Mouse (Mus musculus) adrenal gland, postnatal 10 days (tissue): Measurements from ENCODE around the gene Gm21983. TPM values are rescaled to one million over a fixed set of nuclear protein-coding genes. Genes with fewer than 3 reads are reported as not detected.

Experiments used
- DNase-seq: peaks from one replicate; pipeline ENCODE4 v3.0.0; 2021; ENCODE audit warnings: mixed read lengths
- total RNA-seq, 2 experiments: library from RNA; stranded (reverse); gene quantifications; 2 replicates each; pipeline ENCODE4 v1.2.3; 2021

Gene Gm21983
- total RNA-seq, 2 experiments from 2014 or later = not detected

DNA sequence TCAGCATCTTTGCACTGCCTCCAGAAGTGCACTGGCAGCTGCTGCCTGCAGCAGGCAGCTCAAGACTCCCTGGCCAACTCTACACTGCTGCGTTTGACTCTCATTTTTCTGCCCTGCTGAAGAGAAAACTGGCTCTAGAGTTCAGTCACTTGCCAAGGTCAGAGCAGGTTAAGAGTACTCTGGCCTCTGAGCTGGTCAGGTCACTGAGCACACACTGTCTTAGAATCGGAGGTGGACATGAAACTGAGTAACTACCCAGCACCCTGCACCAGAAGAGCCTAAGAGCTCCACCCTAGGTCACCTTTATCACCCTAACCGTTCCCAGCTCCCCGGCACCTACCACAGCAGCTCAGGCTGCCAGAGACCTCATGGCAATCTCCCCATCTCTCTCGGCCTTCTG, 5.1 kb upstream of the Gm21983 start:
- no peak for DNase-seq

DNA sequence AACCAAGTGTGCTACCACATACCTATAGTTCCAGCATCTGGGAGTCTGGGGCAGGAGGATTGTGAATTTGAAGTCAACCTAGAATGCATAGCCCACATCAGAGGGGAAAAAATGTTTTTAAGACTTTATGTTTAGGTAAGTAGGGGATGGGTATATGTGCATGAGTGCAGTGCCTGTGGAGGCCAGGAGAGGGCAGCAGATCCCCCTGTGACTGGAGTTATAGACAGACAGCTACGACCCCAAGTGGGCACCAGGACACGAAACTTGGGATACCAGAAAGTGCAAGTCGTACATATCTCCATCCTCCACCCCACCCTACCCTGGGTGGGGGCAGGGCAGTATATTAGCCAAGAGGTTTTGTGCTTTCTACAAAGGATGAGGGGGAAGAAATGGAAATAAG, 4.1 kb upstream of the Gm21983 start:
- peak; percentile 54 for DNase-seq

DNA sequence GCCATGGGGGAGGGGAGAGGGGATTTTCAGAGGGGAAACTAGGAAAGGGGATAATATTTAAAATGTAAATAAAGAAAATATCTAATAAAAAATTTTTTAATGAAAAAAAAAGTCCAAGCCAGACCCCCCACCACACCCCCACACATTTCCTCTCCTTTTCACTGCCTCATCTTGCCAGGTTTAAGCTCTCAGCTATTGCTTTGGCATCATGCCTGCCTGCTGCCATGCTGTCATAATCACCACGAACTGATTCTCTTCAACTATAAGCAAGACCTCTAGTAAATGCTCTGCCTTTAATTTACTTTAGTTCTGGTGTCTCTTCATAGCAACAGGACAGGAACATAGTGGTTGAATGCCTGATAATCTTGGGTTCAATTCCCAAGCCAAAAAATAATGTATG, 1.6 kb upstream of the Gm21983 start:
- DNase-seq = no peak

DNA sequence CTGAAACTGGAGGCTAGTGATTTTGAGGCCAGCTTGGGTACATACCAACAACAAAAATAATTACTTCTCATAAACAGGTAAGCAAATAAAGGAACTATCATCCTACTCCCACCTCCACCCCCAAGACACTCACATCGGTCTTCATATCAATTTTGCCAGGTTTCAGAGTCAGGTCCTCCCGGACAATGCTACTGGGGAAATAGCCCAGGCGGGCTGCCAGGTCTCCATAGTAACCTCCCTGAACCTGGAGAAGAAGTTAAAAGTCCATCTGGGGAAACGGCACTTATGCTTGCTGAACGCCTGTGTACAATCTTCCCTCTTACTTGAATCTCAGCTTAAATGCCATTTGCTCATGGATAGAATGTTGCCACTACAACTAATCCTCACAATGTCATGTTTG, 850 bp downstream of the Gm21983 start:
- DNase-seq = peak; percentile 76

DNA sequence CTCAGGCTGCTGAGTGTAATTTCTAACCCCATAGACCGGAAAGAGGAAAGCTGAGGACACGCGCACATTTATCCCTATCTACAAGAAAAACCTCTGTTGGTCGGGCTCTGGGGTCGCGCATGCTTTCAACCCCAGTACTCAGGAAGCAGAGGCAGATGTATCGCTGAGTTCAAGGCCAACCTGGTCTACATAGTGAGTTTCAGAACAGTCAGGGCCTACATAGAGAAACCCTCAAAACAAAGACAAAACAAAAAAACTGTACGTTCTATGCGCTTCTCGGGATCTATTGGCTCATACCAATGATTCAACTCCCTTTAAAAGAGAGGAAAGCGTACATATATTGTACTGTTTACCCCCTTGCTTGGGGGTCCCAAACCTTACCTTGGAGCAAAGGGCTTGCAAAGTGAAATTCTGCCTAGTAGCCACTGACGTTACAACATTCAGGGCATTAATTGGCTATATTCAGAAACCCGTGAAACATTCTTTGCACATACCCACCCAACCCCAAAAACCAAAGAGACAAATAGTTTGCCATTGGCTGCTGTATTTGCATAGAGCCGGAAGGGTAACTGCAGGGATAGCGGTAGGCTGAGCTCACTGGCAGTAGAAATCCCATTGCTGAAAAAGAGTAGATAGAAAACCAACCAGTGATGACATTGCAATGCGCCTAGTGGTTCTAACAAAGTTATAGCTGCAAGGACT, 1.5 kb downstream of the Gm21983 start:
- no peak for DNase-seq

DNA sequence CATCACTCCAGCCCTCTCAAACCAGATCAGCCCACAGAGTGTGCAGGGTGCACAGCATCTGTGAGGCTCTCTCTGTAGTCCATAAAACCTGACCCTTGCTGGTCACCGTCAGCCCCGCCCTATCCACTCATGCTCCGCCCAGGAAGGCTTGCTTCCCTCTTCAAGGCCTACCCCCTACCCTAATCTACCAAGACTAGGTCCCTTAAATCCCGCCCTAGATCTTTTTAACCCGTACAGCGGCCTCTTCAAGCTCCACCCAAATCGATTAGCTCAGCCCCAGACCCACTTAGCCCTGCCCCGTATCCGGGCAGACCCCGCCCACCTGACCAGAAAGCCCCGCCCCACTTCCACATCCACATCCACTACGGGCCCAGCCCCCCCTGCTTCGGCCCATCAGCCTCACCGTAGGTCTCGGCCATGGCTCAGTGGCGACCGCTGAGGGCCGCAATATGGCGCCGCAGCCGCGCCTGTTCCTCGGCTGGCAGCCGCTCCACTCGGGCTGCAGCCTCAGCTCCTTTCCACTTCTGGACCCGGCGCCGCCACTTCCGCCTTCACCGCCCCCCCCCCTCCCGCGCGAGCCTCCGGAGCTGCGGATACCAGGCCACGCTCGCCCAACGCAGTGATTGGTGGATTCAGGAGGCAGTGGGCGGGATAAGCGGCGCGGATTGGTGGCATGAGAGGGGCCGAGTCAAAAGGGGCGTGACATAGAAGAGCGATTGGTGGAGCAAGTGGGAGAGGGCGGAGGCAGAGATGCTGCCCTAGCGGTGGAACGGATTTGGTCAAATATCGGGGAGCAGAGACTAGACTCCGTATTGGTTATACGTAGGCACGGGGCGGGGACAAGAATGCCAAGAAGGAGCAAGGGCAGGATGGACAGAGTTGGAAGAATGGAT, 2.3 kb downstream of the Gm21983 start, which contains the start of gene Rab4b:
Gene Rab4b, minus strand, starts transcription at position 573 of the 893 bp plus-strand sequence.
- peak; percentile 98 for DNase-seq

- DNase-seq = no peak
Measured at GRCm38 (mm10) chr7:27177942-27178323, 3.0 kb downstream of the Gm21983 start.

DNA sequence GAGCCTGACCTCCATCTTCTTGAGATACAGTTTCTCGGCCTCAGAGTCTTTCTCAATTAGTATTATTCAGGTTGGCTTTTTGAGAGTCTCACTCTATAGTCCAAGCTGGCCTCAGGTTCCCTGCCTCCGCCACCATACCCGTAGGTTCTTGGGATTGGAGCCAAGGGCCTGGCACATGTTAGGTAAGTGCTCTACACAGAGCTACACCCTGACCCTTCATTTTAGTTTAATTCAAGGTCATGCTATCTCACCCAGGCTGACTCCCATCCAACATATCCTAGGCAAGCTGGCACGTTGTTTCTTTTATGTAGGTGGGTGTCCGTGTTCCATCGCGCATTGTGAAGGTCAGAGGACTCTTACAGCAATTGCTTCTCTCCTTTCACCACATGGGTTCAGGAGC, 6.0 kb downstream of the Gm21983 start:
- DNase-seq = no peak

DNA sequence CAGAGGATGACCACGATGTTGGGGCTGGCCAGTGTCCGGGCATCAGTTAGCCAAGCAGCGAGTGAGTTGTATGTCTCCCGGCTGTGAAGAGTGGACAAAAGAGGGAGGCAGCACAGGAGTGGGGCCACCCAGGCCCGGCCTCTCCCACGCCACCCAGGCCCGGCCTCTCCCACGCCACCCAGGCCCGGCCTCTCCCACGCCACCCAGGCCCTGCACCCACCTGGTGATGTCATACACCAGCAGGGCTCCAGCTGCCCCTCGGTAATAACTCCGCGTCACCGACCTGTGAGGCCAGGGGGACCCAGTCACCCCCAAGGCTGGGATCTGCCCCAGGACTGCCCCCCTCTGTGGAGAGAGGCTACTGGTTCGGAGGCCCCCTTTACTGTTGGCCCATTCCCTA, 6.4 kb downstream of the Gm21983 start:
- DNase-seq = no peak

- DNase-seq = no peak
Measured at GRCm38 (mm10) chr7:27170981-27171380, 9.9 kb downstream of the Gm21983 start.

DNA sequence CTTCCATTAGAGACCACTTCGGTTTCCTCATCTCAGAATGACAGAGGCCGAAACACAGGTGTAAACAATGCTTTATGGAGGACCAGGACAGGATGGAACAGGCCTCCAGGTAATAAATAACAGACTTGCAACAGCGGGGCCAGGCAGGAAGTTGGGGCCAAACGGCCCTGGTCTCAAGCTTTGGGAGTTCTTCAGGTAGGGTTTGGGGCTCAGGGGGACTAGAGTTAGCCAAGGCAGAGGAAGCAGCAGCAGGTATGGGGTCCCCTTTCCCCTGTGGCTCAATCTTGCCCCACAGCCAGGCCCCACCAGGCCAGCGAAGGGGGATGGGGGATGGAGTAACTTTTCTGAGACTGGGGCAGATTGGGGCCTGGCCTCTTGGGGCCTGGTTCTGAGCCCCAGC, 12.5 kb downstream of the Gm21983 start:
- no peak for DNase-seq

DNA sequence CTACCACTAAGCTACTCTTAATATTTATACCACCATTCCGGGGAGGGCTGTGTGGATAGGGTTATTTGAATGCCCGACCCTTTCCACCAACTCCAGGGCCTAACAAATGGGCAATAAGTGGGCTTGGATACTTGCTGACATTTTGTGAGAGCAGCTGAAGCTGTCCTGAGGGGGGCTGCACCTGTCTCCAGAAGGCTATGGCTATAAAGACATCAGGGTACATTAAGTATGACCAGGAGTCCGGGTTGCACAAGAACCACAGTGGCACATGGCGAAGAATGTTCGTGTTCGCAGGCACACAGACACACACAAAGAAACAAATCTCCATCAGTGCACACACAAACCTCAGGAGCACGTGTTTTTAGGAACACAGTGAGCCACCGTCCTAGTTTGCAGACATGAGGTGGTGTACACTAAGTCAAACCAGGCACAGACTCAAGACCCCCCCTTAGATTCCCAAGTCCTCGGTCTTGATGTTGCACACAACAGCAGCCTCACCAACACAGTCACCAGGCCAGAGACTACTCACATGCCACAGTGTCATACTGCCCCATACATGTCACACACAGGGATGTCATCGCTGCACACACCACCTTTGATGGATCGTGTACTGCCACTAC, 13.3 kb downstream of the Gm21983 start:
- DNase-seq = no peak

- DNase-seq = peak; percentile 97
Measured at GRCm38 (mm10) chr7:27166614-27167474, 14.0 kb downstream of the Gm21983 start, which contains the start of gene Egln2. Egln2 (minus strand) TSS chr7:27166802.

DNA sequence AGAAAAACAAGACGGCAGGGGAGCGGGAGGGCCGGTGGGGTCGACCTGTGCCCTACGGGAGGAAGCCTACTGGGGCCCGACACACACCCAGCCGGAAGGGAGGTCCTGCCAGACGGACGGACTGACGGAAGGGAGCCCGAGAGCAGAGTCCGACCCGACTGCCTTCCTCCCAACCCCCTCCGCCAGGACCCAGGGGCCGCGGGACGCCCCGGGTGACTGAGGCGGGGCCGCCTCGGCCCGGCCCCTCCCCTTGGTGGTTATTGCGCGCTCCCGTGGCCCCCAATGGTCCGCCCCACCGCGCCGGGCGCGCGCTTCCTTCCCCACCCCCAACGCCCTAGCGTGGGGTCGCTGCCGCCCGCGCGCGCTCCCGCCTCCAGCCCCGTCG, 14.7 kb downstream of the Gm21983 start:
- peak; percentile 94 for DNase-seq

GRCm38 (mm10) chr7:27165696-27166095, 15.2 kb downstream of the Gm21983 start:
- DNase-seq = no peak

DNA sequence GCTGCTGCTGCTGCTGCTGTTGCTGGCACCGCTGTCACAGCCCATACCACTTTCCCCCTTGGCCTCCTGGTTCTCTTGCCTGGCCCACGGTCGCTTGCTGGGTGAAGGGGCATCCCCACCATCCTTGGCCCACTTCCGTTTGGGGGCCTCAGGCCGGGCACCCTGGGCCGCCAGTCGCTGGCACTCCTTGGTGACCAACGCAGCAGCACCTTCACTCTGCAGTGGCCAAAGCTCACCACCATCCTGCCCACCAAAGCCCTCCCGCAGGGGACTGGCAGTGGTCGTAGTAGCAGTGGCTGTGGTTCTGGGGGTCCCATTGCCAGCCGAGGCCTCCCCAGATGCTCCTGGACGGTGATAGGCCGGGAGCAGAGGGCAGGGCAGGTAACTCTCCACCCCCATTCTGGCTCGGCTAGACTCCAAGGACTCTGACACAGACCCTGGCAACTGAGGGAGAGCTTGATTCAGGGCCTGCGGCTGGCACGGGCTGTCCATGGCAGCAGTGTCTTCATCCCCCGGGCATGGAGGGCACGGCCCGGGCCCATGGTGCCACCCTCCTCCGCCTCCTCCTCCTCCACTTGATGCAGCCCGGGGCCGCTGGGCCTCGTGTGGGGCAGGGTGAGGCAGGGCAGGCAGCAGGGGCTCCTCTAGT, 15.8 kb downstream of the Gm21983 start:
- peak; percentile 83 for DNase-seq

GRCm38 (mm10) chr7:27164112-27164947, 16.6 kb downstream of the Gm21983 start:
- DNase-seq = no peak

GRCm38 (mm10) chr7:27163450-27163805, 17.5 kb downstream of the Gm21983 start:
- no peak for DNase-seq

DNA sequence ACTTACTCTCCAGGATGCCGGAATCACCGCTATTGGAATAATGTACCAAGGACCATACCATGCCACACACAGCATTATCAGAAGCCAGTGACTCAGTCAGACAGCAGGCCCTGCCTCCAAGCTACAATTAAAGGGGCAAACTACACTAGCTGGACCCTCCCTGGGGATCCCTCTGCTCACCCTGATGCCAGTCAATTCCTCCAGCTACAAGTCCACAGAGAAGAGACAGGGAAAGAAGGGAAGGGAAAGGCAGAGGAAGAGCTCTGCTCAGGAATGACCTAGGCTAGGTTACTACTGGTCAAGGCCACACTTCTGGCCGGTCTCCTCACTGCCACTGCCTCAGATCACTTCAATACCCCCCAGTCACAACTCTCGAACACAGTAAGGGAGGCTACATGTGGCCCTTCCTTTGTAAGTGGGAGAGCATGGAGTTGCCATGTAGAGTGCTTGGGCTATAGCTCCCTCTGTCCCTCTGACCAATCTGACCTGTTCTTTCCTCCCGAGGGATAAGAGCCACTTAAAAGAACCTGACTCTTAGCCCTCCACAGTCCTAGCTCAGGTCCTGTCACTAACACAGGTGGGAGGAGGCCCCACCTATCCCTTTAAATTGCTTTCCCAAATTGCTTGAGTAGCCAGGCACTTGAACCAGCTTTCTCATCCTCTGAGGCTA, 18.0 kb downstream of the Gm21983 start:
- no peak for DNase-seq

DNA sequence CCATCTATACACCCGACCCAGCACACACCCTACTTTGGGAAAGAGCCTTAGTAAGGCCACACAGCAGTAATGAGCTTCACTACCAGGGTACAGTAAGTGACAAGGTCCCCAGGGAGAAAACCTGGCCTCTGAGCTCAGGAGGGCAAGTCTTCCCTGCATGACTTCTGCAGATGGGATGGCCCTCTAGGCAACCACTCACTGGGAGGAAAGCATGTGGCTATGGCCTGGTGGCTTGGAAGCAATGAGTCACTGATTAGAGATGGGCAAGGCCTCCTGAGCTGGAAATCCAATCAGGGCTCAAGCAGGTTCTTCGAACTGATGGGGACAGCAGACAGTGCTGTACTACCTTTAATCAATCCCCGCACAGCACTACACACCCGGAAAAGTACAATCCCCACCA, 19.1 kb downstream of the Gm21983 start:
- DNase-seq = no peak
